Comparison of ENCODE assay signal across 12 mouse cellular contexts in the genomic region with DNA sequence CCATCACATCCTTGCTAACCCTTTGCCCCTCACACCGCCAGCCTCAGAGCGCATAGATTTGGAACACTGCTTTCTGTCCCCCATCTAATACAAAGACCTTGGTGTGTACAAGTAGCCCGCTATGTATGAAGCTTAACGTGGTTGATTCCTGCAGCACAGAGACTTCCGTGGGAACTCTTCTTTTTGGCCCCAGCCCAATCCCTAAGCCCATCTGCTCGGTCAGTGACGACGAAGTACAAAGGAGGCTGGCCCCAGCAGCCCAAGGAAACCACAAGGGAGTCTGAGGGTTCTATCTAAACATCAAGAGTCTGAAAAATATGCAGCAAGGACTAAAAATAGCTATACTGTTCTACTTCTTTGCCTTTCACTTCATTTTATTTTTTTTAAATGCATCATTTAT.
DNase-seq lines count a peak whose midpoint lies in the region; ATAC-seq lines count a peak whose summit lies in the region.
"Had no signal": no experiment of that assay in that cellular context is flagged by ENCODE, and none has a peak within 500 bp of the region (broad histone marks: within the 10 kb centered on the region; RNA-seq: fewer than 3 reads in every experiment).

No protein-coding gene starts in this region.

- H3K36me3 ChIP-seq in hindbrain, embryonic 14.5 days (replicated peaks; ENCODE audit: control insufficient read depth, insufficient read depth), result no peaks in the 10 kb centered on the region
- no peaks in the 10 kb centered on the region for H3K36me3 ChIP-seq in hindbrain, embryonic 12.5 days
- no peaks in the 10 kb centered on the region for H3K36me3 ChIP-seq in midbrain, embryonic 11.5 days (ENCODE audit: control insufficient read depth, insufficient read depth, low read length)
- H3K36me3 ChIP-seq in midbrain, embryonic 16.5 days (ENCODE audit: control insufficient read depth, insufficient read depth, low read length), result no peaks in the 10 kb centered on the region
- H3K36me3 ChIP-seq: limb, embryonic 13.5 days; midbrain, embryonic 12.5 days had no signal

- H3K9me3 ChIP-seq in hindbrain, embryonic 14.5 days (ENCODE audit: control insufficient read depth, low read length), result no peaks in the 10 kb centered on the region
- H3K9me3 ChIP-seq in hindbrain, embryonic 12.5 days (replicated peaks), result 0 out of 2 replicates have a peak, but pooled peaks cover 5% of the 10 kb centered on the region
- H3K9me3 ChIP-seq in midbrain, embryonic 11.5 days (ENCODE audit: control insufficient read depth, low read length), result no peaks in the 10 kb centered on the region
- H3K9me3 ChIP-seq in midbrain, embryonic 16.5 days (replicated peaks; ENCODE audit: control insufficient read depth, low read length, poor library complexity, severe bottlenecking), result no peaks in the 10 kb centered on the region
- H3K9me3 ChIP-seq: limb, embryonic 13.5 days; midbrain, embryonic 12.5 days had no signal

- H3K4me3 ChIP-seq in hindbrain, embryonic 14.5 days (replicated peaks; ENCODE audit: low read length), result no peak overlapping the region
- H3K4me3 ChIP-seq in hindbrain, embryonic 12.5 days, result no peak overlapping the region
- H3K4me3 ChIP-seq in midbrain, embryonic 11.5 days (ENCODE audit: low read depth, low read length), result no peak overlapping the region
- no peak overlapping the region for H3K4me3 ChIP-seq in midbrain, embryonic 16.5 days (ENCODE audit: low read depth, low read length)
- H3K4me3 ChIP-seq: limb, embryonic 13.5 days; midbrain, embryonic 12.5 days had no signal

- H3K4me2 ChIP-seq in hindbrain, embryonic 14.5 days (replicated peaks), result no peak overlapping the region
- no peak overlapping the region for H3K4me2 ChIP-seq in hindbrain, embryonic 12.5 days (replicated peaks)
- H3K4me2 ChIP-seq in midbrain, embryonic 11.5 days, result no peak overlapping the region
- H3K4me2 ChIP-seq in midbrain, embryonic 16.5 days (ENCODE audit: low read length), result no peak overlapping the region
- H3K4me2 ChIP-seq: limb, embryonic 13.5 days; midbrain, embryonic 12.5 days had no signal

- no peak for DNase-seq in hindbrain, embryonic 14.5 days (ENCODE audit: low spot score)
- peak; percentile 12 for DNase-seq in midbrain, embryonic 11.5 days (ENCODE audit: low spot score, missing footprints)
- peak; percentile 31 for DNase-seq in gastrocnemius, postnatal 25 days
- DNase-seq in urinary bladder, postnatal 25 days (ENCODE audit: low spot score), result no peak
- DNase-seq: cerebellum, adult 11-12 months; kidney, adult 8-10 months; thymus, postnatal 25 days had no signal

- ATAC-seq in hindbrain, embryonic 14.5 days (ENCODE audit: low FRiP score), result peak; percentile 43; the same call in 1 of the 2 replicates
- no peak for ATAC-seq in hindbrain, embryonic 12.5 days (ENCODE audit: low FRiP score)
- no peak for ATAC-seq in midbrain, embryonic 11.5 days (ENCODE audit: low FRiP score)
- ATAC-seq in midbrain, embryonic 16.5 days, result no peak
- peak; percentile 77 for ATAC-seq in megakaryocyte progenitor cell, adult 5-6 weeks (replicated peaks; ENCODE audit: poor library complexity)

- H3K27me3 ChIP-seq in hindbrain, embryonic 14.5 days (ENCODE audit: control insufficient read depth, insufficient read depth, low read length), result no peaks in the 10 kb centered on the region
- H3K27me3 ChIP-seq in hindbrain, embryonic 12.5 days, result no peaks in the 10 kb centered on the region
- H3K27me3 ChIP-seq in midbrain, embryonic 11.5 days (ENCODE audit: control insufficient read depth, insufficient read depth, low read length), result no peaks in the 10 kb centered on the region
- no peaks in the 10 kb centered on the region for H3K27me3 ChIP-seq in midbrain, embryonic 16.5 days (ENCODE audit: control insufficient read depth, insufficient read depth, low read depth, low read length)
- H3K27me3 ChIP-seq: limb, embryonic 13.5 days; midbrain, embryonic 12.5 days had no signal

- WGBS in hindbrain, embryonic 14.5 days, result 63% methylated on average over 8 of the region's 8 CpGs
- 78% methylated on average over 8 of the region's 8 CpGs for WGBS in hindbrain, embryonic 12.5 days
- 83% methylated on average over 8 of the region's 8 CpGs for WGBS in midbrain, embryonic 11.5 days
- 65% methylated on average over 8 of the region's 8 CpGs for WGBS in midbrain, embryonic 16.5 days

- H3K4me1 ChIP-seq in hindbrain, embryonic 14.5 days (replicated peaks; ENCODE audit: control insufficient read depth, insufficient read depth, low read length), result no peaks in the 10 kb centered on the region
- H3K4me1 ChIP-seq in hindbrain, embryonic 12.5 days, result no peaks in the 10 kb centered on the region
- H3K4me1 ChIP-seq in midbrain, embryonic 11.5 days (ENCODE audit: control insufficient read depth, insufficient read depth, low read length), result no peaks in the 10 kb centered on the region
- H3K4me1 ChIP-seq in midbrain, embryonic 16.5 days (ENCODE audit: control insufficient read depth, insufficient read depth, low read length), result no peaks in the 10 kb centered on the region
- H3K4me1 ChIP-seq: midbrain, embryonic 12.5 days had no signal

- H3K9ac ChIP-seq in hindbrain, embryonic 14.5 days, result no peak overlapping the region
- no peak overlapping the region for H3K9ac ChIP-seq in hindbrain, embryonic 12.5 days
- no peak overlapping the region for H3K9ac ChIP-seq in midbrain, embryonic 11.5 days (ENCODE audit: low read length)
- H3K9ac ChIP-seq in midbrain, embryonic 16.5 days (ENCODE audit: low read depth, low read length), result no peak overlapping the region
- H3K9ac ChIP-seq: limb, embryonic 13.5 days; midbrain, embryonic 12.5 days had no signal

- H3K27ac ChIP-seq in hindbrain, embryonic 14.5 days, result no peak overlapping the region
- H3K27ac ChIP-seq in hindbrain, embryonic 12.5 days, result no peak overlapping the region
- no peak overlapping the region for H3K27ac ChIP-seq in midbrain, embryonic 11.5 days (ENCODE audit: low read depth, low read length)
- no peak overlapping the region for H3K27ac ChIP-seq in midbrain, embryonic 16.5 days (ENCODE audit: low read length)
- H3K27ac ChIP-seq: limb, embryonic 13.5 days; midbrain, embryonic 12.5 days had no signal

Comparison
In these comparisons a context has a peak if more than half of its experiments do, and no peak if none do; other contexts are left out.
1. ATAC-seq: peak in hindbrain, embryonic 14.5 days (single experiment) and megakaryocyte progenitor cell, adult 5-6 weeks (single experiment); none in hindbrain, embryonic 12.5 days (single experiment), midbrain, embryonic 11.5 days (single experiment) and midbrain, embryonic 16.5 days (single experiment).
2. DNase-seq: peak in midbrain, embryonic 11.5 days (single experiment) and gastrocnemius, postnatal 25 days (single experiment); none in hindbrain, embryonic 14.5 days (single experiment) and urinary bladder, postnatal 25 days (single experiment).